Mouse (Mus musculus): ENCODE measurements around the gene Gimap4.

Gimap4 gene

GRCm38 (mm10) chr6:48702601-48703000 is 18.3 kb downstream of the Gimap4 start:
- DNase-seq, result no peak

DNA sequence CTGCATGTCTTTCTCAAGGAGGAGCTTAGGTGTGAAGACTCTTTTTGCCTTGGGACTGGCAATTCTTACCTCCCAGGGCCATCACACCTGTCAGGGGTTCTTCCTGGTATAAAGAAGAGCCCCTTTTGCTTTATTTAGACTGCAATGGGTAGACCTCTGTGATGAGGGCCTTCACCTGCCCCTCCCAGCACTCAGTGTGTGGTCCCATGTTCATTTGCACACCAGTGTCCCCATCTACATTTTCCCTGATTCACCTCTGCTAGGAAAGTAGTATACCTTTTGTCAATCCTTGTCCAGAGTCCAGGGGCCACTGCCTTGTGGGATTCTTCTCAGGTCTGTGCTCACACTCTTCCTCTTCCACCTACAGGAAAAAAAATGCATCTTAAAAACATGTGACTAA is 19.8 kb downstream of the Gimap4 start:
- no peak for DNase-seq

DNA sequence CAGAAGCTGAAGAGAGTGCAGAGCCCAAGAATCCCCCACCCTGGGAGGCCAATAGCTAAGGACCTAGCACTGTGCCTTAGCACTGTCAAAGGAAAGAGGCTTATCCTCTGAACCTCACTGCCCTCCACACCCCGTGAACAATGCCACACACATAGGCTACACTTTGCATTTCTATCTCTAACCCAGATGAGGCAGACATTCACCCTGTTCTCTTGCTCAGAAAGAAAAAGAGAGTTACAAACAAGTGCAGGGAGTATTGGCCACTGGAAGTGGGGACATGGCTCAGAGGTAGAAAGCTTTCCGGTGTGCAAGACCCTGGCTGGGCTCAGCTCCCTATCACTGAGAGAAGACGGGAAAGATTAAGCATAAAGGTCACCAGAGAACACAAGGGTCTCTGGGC is 21.8 kb downstream of the Gimap4 start:
- no peak for DNase-seq

DNA sequence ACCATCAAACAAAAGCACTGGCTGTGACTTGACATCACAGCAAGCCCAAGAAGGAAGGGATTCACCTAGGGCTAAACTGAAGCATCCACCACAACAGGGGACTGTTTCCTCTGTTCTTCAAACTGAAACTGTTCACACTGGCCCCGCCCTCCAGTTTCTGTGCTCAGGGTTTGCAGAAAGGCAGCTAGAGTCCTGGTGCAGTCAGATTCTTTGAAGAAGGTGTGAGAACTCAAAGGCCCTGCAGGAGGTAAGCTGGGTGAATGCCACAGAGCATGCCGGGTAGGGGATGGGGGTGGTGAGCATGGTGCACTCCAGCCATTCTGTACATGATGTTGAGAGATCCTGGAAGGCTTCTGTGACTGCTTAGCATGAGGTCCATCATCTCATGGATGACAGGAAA is 34.1 kb downstream of the Gimap4 start, which contains the start of the genes Gm28053 and Gimap7:
Gene Gm28053, plus strand, starts transcription at position 153 of the 400 bp plus-strand sequence.
Gene Gimap7, plus strand, starts transcription at position 167 of the 400 bp plus-strand sequence.
- DNase-seq, result no peak

- no peak for DNase-seq
Measured at GRCm38 (mm10) chr6:48720326-48720725, 36.0 kb downstream of the Gimap4 start.

- no peak for DNase-seq
Measured at GRCm38 (mm10) chr6:48723468-48723867, 39.1 kb downstream of the Gimap4 start.

GRCm38 (mm10) chr6:48725476-48725875 is 41.1 kb downstream of the Gimap4 start:
- DNase-seq, result peak; percentile 13

GRCm38 (mm10) chr6:48727761-48728160 is 43.4 kb downstream of the Gimap4 start:
- no peak for DNase-seq

DNA sequence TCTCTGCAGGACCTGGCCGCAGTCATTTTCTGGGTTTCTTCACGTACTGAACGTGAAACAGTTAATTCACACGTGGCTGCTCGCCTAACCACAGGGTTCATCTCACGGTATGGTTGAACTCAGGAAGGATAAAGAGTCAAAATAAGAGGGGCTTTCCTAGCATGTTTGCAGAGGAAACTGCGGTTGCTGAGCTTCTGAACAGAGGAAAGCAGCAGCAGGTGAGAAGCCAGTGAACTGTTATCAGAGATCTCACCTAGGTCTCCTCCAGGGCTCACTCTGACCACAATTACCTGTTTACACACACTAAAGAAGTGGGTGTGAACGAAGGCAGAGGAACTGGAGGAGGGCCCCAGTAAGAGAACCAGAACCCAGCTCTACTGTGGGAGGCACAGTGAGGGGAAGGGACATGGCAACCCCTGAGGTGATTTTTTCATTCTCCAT is 48.5 kb downstream of the Gimap4 start:
- no peak for DNase-seq

GRCm38 (mm10) chr6:48733660-48734059 is 49.3 kb downstream of the Gimap4 start:
- DNase-seq, result no peak

DNA sequence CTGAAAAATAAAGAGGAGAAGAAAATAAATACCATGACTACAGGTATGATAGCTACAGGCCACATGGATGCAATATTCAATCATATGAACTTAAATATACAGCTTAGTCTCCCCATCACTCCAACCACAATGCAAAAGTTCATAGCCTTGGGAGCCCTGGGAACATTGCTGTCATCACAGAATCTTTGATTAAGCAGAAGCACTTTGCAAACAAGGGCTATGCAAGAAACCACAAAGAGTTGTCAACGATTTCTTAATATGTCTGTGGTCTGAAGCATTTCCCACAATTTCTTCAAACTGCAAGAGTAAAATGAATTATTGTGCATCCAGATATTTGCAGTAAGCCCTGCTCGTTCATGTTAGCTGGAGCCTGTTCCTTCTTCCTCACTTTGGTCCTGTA is 52.7 kb downstream of the Gimap4 start:
- DNase-seq, result no peak

- no peak for DNase-seq
Measured at GRCm38 (mm10) chr6:48737688-48738087, 53.3 kb downstream of the Gimap4 start.

DNA sequence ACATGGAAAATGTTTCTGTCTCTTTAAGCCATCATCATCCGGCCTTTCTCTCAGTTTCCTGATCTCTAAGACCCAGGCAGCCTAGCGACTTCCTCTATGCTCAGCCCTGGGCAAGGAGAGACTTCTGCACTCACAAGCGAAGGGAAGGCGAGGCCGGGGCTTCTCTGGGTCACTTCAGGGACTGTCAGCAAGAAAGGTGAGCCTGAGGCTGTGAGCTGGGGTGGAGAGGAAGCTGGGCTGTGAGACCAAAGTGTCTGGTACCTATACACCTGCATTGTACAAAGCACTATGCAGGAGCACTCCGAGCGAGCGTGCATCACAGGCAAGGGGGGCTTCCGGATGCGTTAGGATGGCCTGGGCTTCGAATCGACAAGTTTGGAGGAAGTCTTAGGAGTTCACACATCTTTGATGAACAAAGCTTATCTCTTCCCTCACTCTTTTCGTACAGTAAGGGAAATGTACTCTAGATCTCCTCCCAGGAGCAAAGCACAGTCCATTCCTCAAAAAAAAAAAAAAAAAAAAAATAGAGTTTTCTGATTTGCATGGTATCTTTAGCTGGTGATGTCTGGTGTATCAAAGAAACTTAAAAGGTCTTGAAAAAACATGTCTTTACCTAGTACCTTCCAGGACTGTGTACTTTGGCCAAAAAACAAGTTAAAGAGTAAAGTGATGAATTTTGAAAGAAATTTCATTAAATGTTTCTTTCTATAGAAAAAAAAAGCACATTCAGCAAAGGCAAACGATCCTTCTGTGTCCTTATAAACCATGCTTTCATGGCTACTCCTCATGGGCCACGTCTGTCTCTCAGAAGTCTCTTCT is 54.8 kb downstream of the Gimap4 start, which contains the start of gene Gimap1:
Gene Gimap1, plus strand, starts transcription at position 94 of the 819 bp plus-strand sequence.
- DNase-seq, result no peak

GRCm38 (mm10) chr6:48739780-48740055 is 55.4 kb downstream of the Gimap4 start:
- no peak for DNase-seq

GRCm38 (mm10) chr6:48740501-48741169 is 56.3 kb downstream of the Gimap4 start:
- DNase-seq, result no peak

- DNase-seq, result no peak
Measured at GRCm38 (mm10) chr6:48741273-48741672, 56.9 kb downstream of the Gimap4 start.
